Mouse (Mus musculus): ENCODE data around the gene Pdcd4.

DNA sequence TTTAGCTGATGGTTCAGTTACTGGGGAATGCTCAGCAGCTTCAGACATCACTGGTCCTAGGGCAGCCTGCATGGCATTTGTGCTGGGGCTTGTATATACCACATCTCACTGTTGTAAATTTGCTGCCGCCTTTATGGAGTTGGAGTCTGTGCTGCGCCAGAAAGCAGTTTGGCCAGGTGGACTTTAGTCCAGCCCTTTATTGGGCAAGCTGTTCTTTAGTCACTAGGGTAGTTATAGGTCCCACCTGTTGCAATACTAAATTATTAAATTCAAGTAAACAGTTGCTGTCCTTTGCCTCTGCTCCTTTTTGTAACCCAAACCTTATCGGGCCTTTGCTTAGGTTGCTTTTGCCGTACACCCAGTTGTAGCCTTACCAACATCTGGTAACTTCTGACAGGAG is 22.9 kb downstream of the Pdcd4 start:
- no peak for TF ChIP-seq CTCF (IDR thresholded peaks at IDR 0.05; ENCODE audit: extremely low read depth, insufficient read depth, insufficient read length, insufficient replicate concordance)
- no peak for TF ChIP-seq POLR2A (IDR thresholded peaks at IDR 0.05; ENCODE audit: low read depth, low read length)
